Mouse (Mus musculus): ENCODE measurements around the gene Gm21976.

Gene Gm21976

GRCm38 (mm10) chr13:98297883-98298482 lies 18.3 kb downstream of the Gm21976 start:
- CTCF ChIA-PET, result no interaction called here

DNA sequence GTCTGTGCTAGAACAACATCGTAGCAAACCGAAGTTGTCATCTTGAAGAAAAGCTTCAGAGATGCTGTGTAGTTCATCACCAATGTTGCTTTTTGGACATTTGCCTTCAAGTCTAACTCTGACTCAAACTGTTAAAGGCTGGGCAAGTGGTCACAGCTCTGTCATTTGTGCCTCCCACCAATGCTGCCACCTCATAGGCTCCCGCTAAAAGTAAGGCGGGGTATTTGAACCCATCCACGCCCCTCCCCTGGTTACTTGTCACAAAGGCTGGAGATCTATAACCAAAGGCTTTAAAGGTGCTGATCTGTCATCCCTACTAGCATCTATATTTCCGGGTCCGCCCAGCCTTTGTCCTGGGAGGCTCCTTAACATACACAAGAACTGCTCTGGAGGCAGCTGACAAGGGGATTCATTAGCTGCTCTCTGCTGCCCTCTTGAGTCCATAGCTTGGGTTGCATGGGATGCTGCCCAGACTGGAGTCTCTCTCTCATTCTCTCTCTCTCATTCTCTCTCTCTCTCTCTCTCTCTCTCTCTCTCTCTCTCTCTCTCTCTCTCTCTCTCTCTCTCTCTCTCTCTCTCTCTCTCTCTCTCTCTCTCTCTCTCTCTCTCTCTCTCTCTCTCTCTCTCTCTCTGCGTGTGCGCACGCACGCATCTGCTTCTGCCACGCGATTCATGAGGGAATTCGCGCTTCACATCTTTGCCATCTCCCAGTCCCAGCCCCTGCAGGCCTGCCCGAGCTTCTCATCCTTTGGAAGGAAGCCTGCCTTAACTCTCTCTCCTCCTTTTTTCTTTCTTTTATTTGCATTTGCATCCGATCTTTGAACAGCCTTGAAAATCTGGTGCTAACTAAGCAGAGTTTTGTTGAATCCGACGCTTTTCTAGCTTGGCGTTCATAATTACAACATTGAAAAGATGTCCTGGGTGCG lies 19.4 kb downstream of the Gm21976 start:
- CTCF ChIA-PET, result interaction anchor here (0.6 kb wide), 2 partner anchors 52 to 1199 kb away, joined by 3 to 4 read pairs; no protein-coding TSS in a partner anchor

DNA sequence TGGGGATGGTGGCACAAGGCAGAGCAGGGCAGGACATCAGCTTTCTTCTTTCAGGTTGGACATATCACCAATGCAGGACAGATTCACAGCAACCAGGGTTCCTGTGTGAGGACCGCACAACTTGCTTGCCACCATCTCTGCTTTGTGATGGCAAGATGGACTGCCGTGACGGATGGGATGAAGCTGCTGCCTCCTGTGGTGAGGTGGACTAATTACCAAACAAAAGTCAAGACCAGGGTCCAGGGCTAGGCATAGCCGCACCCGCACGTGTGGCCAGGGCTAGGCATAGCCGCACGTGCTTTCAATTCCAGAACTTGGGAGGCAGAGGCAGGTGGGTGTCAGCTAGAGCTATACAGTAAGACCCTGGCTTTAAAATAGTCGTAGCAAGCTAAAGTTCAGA lies 25.6 kb downstream of the Gm21976 start:
- CTCF ChIA-PET, result no interaction called here

GRCm38 (mm10) chr13:98306393-98306792 lies 26.7 kb downstream of the Gm21976 start:
- CTCF ChIA-PET, result no interaction called here

- CTCF ChIA-PET, result no interaction called here
These were observed 27.3 kb downstream of the Gm21976 start for GRCm38 (mm10) chr13:98306852-98307475.

- CTCF ChIA-PET, result interaction anchor here (0.6 kb wide), 1 partner anchor 80 kb away, joined by 3 read pairs; no protein-coding TSS in a partner anchor
These were observed 28.3 kb downstream of the Gm21976 start for GRCm38 (mm10) chr13:98308004-98308403.

GRCm38 (mm10) chr13:98308724-98309123 lies 29.0 kb downstream of the Gm21976 start:
- CTCF ChIA-PET, result no interaction called here

GRCm38 (mm10) chr13:98311597-98311996 lies 31.9 kb downstream of the Gm21976 start:
- CTCF ChIA-PET, result no interaction called here

DNA sequence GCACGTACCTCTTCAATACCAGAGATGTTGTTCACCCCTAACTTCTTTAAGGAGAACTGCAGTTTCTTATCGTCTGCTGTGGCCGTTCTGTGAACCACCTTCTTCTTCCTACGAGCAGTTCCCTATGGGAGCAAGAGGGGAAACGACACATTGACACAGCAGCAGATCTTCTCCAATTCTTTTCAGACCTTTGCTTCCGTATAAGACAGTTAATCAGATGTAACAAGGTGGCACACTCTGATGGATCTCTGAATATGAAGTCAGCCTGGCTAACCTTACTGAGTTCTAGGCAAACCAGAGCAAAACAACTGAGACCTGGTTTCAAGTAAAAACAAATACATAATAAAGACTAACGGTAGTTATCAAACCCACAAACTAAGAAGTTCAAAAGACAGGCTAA lies 33.9 kb downstream of the Gm21976 start:
- CTCF ChIA-PET, result no interaction called here

GRCm38 (mm10) chr13:98315124-98315523 lies 35.4 kb downstream of the Gm21976 start:
- CTCF ChIA-PET, result no interaction called here

DNA sequence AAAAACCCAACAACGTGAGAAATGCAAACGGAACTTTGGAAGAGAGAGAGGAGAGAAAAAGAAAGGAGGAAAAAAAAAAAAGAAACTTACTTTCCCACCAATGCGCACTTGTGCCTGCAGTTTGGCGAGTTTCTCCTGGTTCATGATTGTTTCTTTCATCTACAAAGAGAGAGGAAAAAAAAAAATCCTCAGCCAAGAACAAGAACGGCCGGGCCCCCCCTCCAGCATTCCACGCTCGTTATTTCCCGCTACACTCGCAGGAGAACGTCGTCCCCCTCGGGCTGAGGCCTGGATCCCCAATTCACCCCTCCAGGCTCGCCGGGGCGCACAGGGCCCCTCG lies 36.4 kb downstream of the Gm21976 start:
- CTCF ChIA-PET, result no interaction called here

DNA sequence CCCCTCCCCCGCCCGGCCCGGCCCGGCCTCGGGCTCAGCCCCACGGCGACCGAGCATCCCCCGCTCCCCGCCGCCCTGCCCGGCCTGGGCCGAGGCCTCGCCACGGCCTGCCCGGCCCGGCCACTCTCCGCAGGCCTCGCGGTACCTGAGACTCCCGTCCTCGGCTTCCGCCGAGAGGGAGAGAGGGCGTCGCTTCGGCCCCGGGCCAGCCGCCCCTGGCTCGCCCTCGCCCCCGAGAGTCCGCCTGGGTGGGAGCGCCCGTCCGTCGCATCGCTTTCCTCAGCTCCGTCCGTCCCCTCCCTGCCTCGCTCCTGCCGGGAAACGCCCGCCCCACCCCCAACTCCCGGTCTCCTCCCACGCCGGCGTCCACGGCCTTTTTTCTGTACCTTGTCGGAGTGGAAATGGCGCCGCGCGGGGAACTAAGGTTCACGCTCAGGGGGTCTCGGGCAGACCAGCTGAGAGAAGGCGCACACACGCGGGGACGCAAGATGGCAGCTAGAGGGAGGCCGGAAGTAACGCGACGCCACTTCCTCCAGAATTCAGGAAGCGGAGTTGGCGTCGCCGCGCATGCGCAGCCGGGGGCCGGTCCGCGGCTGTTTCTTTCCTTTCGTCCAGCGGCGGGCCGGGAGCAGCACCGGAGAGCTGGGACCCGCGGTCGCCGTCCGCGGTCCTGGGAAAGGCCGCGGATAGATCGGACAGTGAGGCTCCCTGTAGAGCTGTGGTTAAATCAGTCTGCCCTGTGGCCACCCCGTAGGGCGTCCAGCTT lies 37.0 kb downstream of the Gm21976 start, which contains the start of gene Btf3:
TSS of gene Btf3 (minus strand) at position 527 of the 766 bp plus-strand sequence.
- CTCF ChIA-PET, result no interaction called here

DNA sequence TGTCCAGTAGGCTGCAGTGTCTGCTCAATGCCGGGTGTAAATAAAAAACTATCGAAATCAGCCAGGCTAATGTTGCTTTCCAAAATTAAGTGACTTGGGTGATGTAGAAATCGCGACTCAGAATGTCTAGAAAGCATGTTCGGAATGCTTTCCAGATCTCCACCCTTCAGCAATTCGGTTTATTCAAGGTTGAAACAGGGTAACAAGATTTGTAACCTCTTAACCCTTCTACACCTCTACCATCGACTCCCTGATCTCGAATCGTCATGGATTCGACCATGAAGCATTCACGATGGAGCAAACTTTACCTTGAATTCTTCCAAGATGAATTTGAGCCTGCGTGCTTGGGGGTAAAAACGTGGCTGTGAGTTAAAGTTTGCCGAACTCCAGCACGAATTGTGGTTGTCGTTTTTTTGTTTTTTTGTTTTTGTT lies 37.6 kb downstream of the Gm21976 start:
- CTCF ChIA-PET, result no interaction called here

DNA sequence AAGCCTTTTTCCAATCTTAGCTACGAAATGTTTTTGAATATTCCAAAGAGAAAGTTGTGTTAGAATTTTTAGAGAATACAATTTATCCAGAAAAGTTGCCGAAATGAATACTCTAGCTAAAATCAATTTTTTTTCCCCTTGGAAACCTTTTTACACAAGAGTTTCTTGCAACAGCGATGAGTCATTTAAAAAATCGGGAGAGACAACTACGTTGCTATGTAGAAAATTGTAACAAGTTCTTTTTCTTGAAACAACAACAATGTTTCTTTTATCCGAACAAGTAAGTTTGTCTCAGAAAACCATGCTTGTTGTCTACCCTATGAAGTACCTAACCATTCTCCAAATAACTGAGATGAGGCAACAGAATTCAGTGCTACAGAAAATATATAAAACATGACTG lies 38.2 kb downstream of the Gm21976 start:
- CTCF ChIA-PET, result no interaction called here

DNA sequence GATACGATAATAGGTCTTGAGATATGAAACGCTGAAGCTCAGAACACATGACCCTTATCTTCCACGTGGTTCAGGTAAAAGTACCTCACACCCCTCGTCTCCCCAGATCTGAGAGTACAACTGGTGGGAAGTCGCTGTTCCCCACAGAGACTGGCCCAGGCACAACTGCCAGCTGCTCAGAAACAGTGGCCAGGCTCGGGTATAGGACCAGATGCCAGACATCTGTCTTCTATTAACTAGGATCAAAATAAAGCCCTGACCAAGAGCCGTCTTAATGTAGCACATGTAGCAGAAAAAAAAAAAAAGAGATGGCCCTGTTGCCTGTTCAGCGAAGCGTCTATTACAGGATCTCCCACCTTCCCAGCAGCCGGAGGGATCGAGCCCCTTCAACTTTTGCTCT lies 45.3 kb downstream of the Gm21976 start:
- CTCF ChIA-PET, result no interaction called here

GRCm38 (mm10) chr13:98332106-98332505 lies 52.4 kb downstream of the Gm21976 start:
- CTCF ChIA-PET, result no interaction called here

- CTCF ChIA-PET, result interaction anchor here (0.6 kb wide), 1 partner anchor 1907 kb away, joined by 3 read pairs; no protein-coding TSS in a partner anchor
These were observed 56.5 kb downstream of the Gm21976 start for GRCm38 (mm10) chr13:98336205-98336604.

DNA sequence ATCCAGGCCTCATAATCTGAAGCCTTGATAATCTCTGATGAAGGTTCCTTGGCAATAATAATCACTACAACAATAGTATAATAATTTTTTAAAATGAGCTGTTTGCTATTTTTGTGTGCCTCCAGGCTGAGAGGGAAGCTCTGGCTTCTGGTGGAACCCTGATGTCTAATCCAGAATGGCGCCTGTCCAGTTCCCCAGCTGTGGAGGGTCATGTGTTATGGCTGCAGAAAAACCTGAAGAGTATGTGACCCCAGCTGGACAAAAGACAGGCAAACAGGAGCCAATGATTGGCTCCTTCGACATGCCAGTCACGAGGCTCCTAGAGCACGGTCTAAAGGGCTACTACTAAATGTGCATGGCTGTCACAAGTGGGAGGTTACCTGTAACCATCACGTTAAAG lies 60.8 kb downstream of the Gm21976 start:
- CTCF ChIA-PET, result no interaction called here

- CTCF ChIA-PET, result no interaction called here
These were observed 69.8 kb downstream of the Gm21976 start for GRCm38 (mm10) chr13:98349491-98349890.

GRCm38 (mm10) chr13:98351527-98351926 lies 71.8 kb downstream of the Gm21976 start:
- CTCF ChIA-PET, result interaction anchor here (0.5 kb wide), 1 partner anchor 53 kb away, joined by 3 read pairs; no protein-coding TSS in a partner anchor

GRCm38 (mm10) chr13:98352381-98352975 lies 72.8 kb downstream of the Gm21976 start:
- CTCF ChIA-PET, result no interaction called here

- CTCF ChIA-PET, result no interaction called here
These were observed 74.0 kb downstream of the Gm21976 start for GRCm38 (mm10) chr13:98353709-98354089.
